In the genomic region with DNA sequence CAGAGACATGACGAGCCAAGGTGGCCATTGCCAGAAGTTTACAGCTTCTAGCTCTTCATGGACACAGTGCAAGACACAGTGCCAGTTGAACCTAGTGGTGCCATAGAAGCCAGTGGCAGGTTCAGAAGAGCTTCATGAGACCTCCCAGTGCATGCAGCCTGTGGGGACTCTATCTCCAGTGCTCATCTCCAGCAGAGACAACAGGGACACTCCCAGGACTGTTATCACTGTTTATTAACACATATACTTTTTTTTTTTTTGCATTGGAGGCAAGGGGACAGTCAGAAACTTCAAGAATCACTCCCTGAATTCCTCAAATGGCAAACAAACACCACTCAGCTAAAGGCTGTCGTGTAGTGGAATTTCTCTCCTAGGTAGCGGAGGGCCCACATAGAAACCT, we compare ENCODE assay signal across 33 mouse cellular contexts. TPM values are rescaled to one million over a fixed set of nuclear protein-coding genes. Genes with fewer than 3 reads are reported as not detected.
DNase-seq lines count a peak whose midpoint lies in the region; ATAC-seq lines count a peak whose summit lies in the region.
"Had no signal": no experiment of that assay in that cellular context is flagged by ENCODE, and none has a peak within 500 bp of the region (broad histone marks: within the 10 kb centered on the region; RNA-seq: fewer than 3 reads in every experiment).

No protein-coding gene starts in this region.

- 64% methylated on average over 3 of the region's 3 CpGs for WGBS in liver, embryonic 13.5 days (ENCODE audit: insufficient replicate concordance)

- H3K27me3 ChIP-seq in erythroblast, embryonic 14.5 days (ENCODE audit: control insufficient read depth) = no peaks in the 10 kb centered on the region
- H3K27me3 ChIP-seq in liver, embryonic 13.5 days = no peaks in the 10 kb centered on the region
- H3K27me3 ChIP-seq: embryonic facial prominence, embryonic 12.5 days; forebrain, embryonic 12.5 days; midbrain, embryonic 13.5 days; neural tube, embryonic 13.5 days had no signal

- H3K4me1 ChIP-seq in erythroblast, embryonic 14.5 days (ENCODE audit: control insufficient read depth) = peaks cover 60% of the 10 kb centered on the region
- H3K4me1 ChIP-seq in liver, embryonic 13.5 days (replicated peaks) = peaks cover 41% of the 10 kb centered on the region
- H3K4me1 ChIP-seq: embryonic facial prominence, embryonic 12.5 days; forebrain, embryonic 12.5 days; hindbrain, embryonic 13.5 days; midbrain, embryonic 13.5 days; neural tube, embryonic 13.5 days had no signal

- peak overlapping the region; percentile 94 for H3K27ac ChIP-seq in liver, embryonic 13.5 days
- H3K27ac ChIP-seq: embryonic facial prominence, embryonic 12.5 days; forebrain, embryonic 12.5 days; hindbrain, embryonic 13.5 days; midbrain, embryonic 13.5 days; neural tube, embryonic 13.5 days; stomach, postnatal 0 days had no signal

- peak; percentile 32 for ATAC-seq in liver, embryonic 13.5 days (ENCODE audit: low read depth)
- 0 out of 2 replicates have a peak, but pooled peaks have one; percentile 29 for ATAC-seq in megakaryocyte-erythroid progenitor cell, adult 5-6 weeks (replicated peaks; ENCODE audit: low FRiP score, low TSS enrichment, poor library complexity, severe bottlenecking)
- ATAC-seq in megakaryocyte, adult 5-6 weeks (ENCODE audit: poor library complexity, severe bottlenecking) = no peak
- ATAC-seq: activated CD4-positive, CD25-positive, alpha-beta regulatory T cell, adult 4 months; forebrain, postnatal 0 days; midbrain, embryonic 13.5 days had no signal

- no peaks in the 10 kb centered on the region for H3K9me3 ChIP-seq in erythroblast, embryonic 14.5 days (ENCODE audit: control insufficient read depth, low read length)
- H3K9me3 ChIP-seq in liver, embryonic 13.5 days (replicated peaks) = no peaks in the 10 kb centered on the region
- H3K9me3 ChIP-seq: embryonic facial prominence, embryonic 12.5 days; forebrain, embryonic 12.5 days; hindbrain, embryonic 13.5 days; midbrain, embryonic 13.5 days; neural tube, embryonic 13.5 days had no signal

- H3K4me2 ChIP-seq in liver, embryonic 13.5 days = peak overlapping the region; percentile 60
- H3K4me2 ChIP-seq: embryonic facial prominence, embryonic 12.5 days; forebrain, embryonic 12.5 days; heart, embryonic 11.5 days; hindbrain, embryonic 13.5 days; lung, embryonic 14.5 days; midbrain, embryonic 13.5 days; neural tube, embryonic 13.5 days had no signal

- peak overlapping the region; percentile 50 for H3K4me3 ChIP-seq in erythroblast, embryonic 14.5 days (replicated peaks)
- peak overlapping the region; percentile 29 for H3K4me3 ChIP-seq in liver, embryonic 13.5 days (replicated peaks)
- H3K4me3 ChIP-seq: embryonic facial prominence, embryonic 12.5 days; forebrain, embryonic 12.5 days; hindbrain, embryonic 13.5 days; megakaryocyte, embryonic 14.5 days; midbrain, embryonic 13.5 days; neural tube, embryonic 13.5 days had no signal

- H3K36me3 ChIP-seq in erythroblast, embryonic 14.5 days (ENCODE audit: control insufficient read depth) = peaks cover 28% of the 10 kb centered on the region
- H3K36me3 ChIP-seq in liver, embryonic 13.5 days = peaks cover 5% of the 10 kb centered on the region; the same call in 1 of the 2 replicates

- peak overlapping the region; percentile 54 for H3K9ac ChIP-seq in liver, embryonic 13.5 days
- H3K9ac ChIP-seq: embryonic facial prominence, embryonic 12.5 days; forebrain, embryonic 12.5 days; forebrain, postnatal 0 days; hindbrain, embryonic 13.5 days; lung, embryonic 14.5 days; midbrain, embryonic 13.5 days; neural tube, embryonic 13.5 days had no signal

- peak; percentile 25 for DNase-seq in c-Kit-negative CD71-positive TER-119-positive erythroid progenitor cells, embryonic 14.5 days (ENCODE audit: low read depth, low spot score)
- peak; percentile 17 for DNase-seq in liver, embryonic 13.5 days
- DNase-seq in kidney, adult 18-20 months = no peak
- no peak for DNase-seq in urinary bladder, postnatal 25 days (ENCODE audit: low spot score)
- DNase-seq: adrenal gland, adult 2 months; adrenal gland, postnatal 36 days; B cell, adult 2 months; cerebellum, adult 11 months; cerebellum, adult 9-11 months; embryo, embryonic 11 days; forebrain, postnatal 0 days; gastrocnemius, postnatal 14 days; heart, adult 11 months; heart, postnatal 4 days; kidney, adult 9 months; kidney, postnatal 10 days; layer of hippocampus, postnatal 36 days; lung, embryonic 14.5 days; lung, postnatal 14 days; thymus, adult 18-20 months; thymus, postnatal 36 days had no signal

RNA-seq across cellular contexts. Expression of a gene that starts 24.0 kb away (rescaled TPM):
- polyA plus RNA-seq in erythroblast, embryonic 14.5 days (2012) = 1.6 and 2.7 TPM in 2 replicates
- polyA plus RNA-seq in liver, embryonic 13.5 days (2015; fragmentation: Nextera tagmentation; extraction: Ambion mirVana) = 37.0 and 38.5 TPM in 2 replicates
- total RNA-seq in megakaryocyte-erythroid progenitor cell, adult 5-6 weeks (2014; fragmentation: Nextera tagmentation) = 54.8 and 74.7 TPM in 2 replicates
- 51.1 and 56.8 TPM in 2 replicates for total RNA-seq in megakaryocyte-erythroid progenitor cell, adult 5-6 weeks (2017)
- 44.8 and 52.5 TPM in 2 replicates for total RNA-seq in megakaryocyte, adult 5-6 weeks (2015)
- total RNA-seq in megakaryocyte, adult 5-6 weeks (2017) = 55.3 and 62.6 TPM in 2 replicates

RNA-seq across cellular contexts. Expression of a gene that starts 24.1 kb away (rescaled TPM):
- 0.31 and 0.35 TPM in 2 replicates for polyA plus RNA-seq in erythroblast, embryonic 14.5 days (2012)
- 11.2 and 11.8 TPM in 2 replicates for polyA plus RNA-seq in liver, embryonic 13.5 days (2015; fragmentation: Nextera tagmentation; extraction: Ambion mirVana)
- 17.2 and 18.1 TPM in 2 replicates for total RNA-seq in megakaryocyte-erythroid progenitor cell, adult 5-6 weeks (2014; fragmentation: Nextera tagmentation)
- 12.5 and 22.9 TPM in 2 replicates for total RNA-seq in megakaryocyte-erythroid progenitor cell, adult 5-6 weeks (2017)
- total RNA-seq in megakaryocyte, adult 5-6 weeks (2015) = 4.2 and 4.7 TPM in 2 replicates
- 6.6 and 8.0 TPM in 2 replicates for total RNA-seq in megakaryocyte, adult 5-6 weeks (2017)

RNA-seq across cellular contexts. Expression of a gene that starts 58.5 kb away (rescaled TPM):
- polyA plus RNA-seq in erythroblast, embryonic 14.5 days (2012) = 30.7 and 31.2 TPM in 2 replicates
- 62.4 and 67.1 TPM in 2 replicates for polyA plus RNA-seq in liver, embryonic 13.5 days (2015; fragmentation: Nextera tagmentation; extraction: Ambion mirVana)
- 28.8 and 32.5 TPM in 2 replicates for total RNA-seq in megakaryocyte-erythroid progenitor cell, adult 5-6 weeks (2014; fragmentation: Nextera tagmentation)
- total RNA-seq in megakaryocyte-erythroid progenitor cell, adult 5-6 weeks (2017) = 18.5 and 23.8 TPM in 2 replicates
- 18.1 and 21.9 TPM in 2 replicates for total RNA-seq in megakaryocyte, adult 5-6 weeks (2015)
- 27.1 and 29.6 TPM in 2 replicates for total RNA-seq in megakaryocyte, adult 5-6 weeks (2017)

Comparison
In these comparisons a context has a peak if more than half of its experiments do, and no peak if none do; other contexts are left out.
1. DNase-seq: peak in c-Kit-negative CD71-positive TER-119-positive erythroid progenitor cells, embryonic 14.5 days (single experiment) and liver, embryonic 13.5 days (single experiment); none in kidney, adult 18-20 months (single experiment) and urinary bladder, postnatal 25 days (single experiment).